Mouse (Mus musculus) ES-Bruce4 (cell line): ENCODE results near the gene A230050P20Rik.

ENCODE experiments used
- CTCF ChIP-seq: IDR thresholded peaks from one replicate; pipeline ENCODE4 v1.8.1; 2011; ENCODE audit warnings: low read depth, low read length
- EP300 ChIP-seq: IDR thresholded peaks from 2 replicates; pipeline ENCODE4 v1.6.1; 2011; ENCODE audit warnings: low read depth, low read length; ENCODE audit not compliant: insufficient read depth
- POLR2A ChIP-seq: IDR thresholded peaks from one replicate; pipeline ENCODE4 v1.8.1; 2011; ENCODE audit warnings: low read length; ENCODE audit not compliant: insufficient read depth

DNA sequence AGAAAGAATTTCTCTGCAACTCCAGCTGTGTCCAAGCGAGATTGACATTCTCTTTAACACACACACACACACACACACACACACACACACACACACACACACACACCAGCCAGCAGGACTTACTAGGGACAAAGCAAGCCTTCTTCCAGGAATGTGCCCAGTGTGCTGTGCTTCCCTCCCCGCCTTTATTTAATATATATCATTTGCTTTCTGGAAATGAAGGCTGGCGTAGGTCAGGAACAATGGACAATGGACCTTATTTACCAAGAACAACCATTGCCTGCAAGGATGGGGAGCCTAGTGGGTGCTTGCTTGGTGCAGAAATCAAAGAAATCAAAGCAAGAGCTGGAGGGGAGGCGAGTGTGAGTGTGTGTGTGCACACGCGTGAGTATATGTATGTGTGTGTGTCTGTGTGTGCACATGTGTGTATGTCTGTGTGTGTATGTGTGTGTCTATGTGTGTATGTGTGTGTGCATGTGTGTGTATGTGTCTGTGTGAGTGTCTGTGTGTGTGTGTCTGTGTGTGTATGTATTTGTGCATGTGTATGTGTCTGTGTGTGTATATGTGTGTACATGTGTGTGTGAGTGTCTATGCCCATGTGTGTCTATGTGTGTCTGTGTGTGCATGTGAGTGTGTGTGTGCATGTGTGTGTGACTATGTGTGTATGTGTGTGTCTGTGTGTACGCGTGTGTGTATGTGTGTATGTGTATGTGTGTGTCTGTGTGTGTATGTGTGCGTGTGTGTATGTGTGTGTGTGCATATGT is 31.1 kb upstream of the A230050P20Rik start:
- TF ChIP-seq POLR2A (no peak), CTCF (no peak), EP300 (no peak)
